Mouse (Mus musculus) heart, postnatal 0 days (tissue): ENCODE results near the gene Thada. TPM values are rescaled to one million over a fixed set of nuclear protein-coding genes. Genes with fewer than 3 reads are reported as not detected.

ENCODE experiments used
- ATAC-seq: fragments of 200-750 bp; cut with Nextera tagmentation; 2 replicates; pipeline ENCODE4 v1.8.0; 2017; ENCODE audit warnings: low read depth, moderate number of reproducible peaks, moderate library complexity; ENCODE audit not compliant: insufficient read depth
- DNase-seq: peaks from one replicate; pipeline ENCODE4 v3.0.0-alpha.2; 2016; ENCODE audit warnings: low spot score
- H3K27ac ChIP-seq: fragments of 300-500 bp; sonication (generic); 2 replicates; pipeline ENCODE4 v1.5.1; 2014; ENCODE audit warnings: low read depth, mild to moderate bottlenecking
- H3K27me3 ChIP-seq: fragments of 300-500 bp; sonication (generic); 2 replicates; pipeline ENCODE4 v1.6.1; 2014; ENCODE audit warnings: low read length, mixed read lengths; ENCODE audit not compliant: control insufficient read depth, insufficient read depth
- H3K36me3 ChIP-seq: fragments of 300-500 bp; sonication (generic); replicated peaks from 2 replicates; pipeline ENCODE4 v1.6.1; 2014; ENCODE audit warnings: low read length, mixed read lengths; ENCODE audit not compliant: control insufficient read depth, insufficient read depth
- H3K4me1 ChIP-seq: fragments of 300-500 bp; sonication (generic); 2 replicates; pipeline ENCODE4 v1.6.1; 2014; ENCODE audit warnings: antibody characterized with exemption; ENCODE audit not compliant: control insufficient read depth, insufficient read depth
- H3K4me2 ChIP-seq: fragments of 300-500 bp; sonication (generic); 2 replicates; pipeline ENCODE4 v1.6.1; 2014; ENCODE audit warnings: low read depth, mild to moderate bottlenecking, low read length, moderate library complexity
- H3K4me3 ChIP-seq: fragments of 300-500 bp; sonication (generic); 2 replicates; pipeline ENCODE4 v1.5.1; 2014; ENCODE audit warnings: low read depth, low read length
- H3K9ac ChIP-seq: fragments of 300-500 bp; sonication (generic); replicated peaks from 2 replicates; pipeline ENCODE4 v1.6.1; 2014; ENCODE audit warnings: low read depth, low read length, mixed read lengths
- H3K9me3 ChIP-seq: fragments of 300-500 bp; sonication (generic); replicated peaks from 2 replicates; pipeline ENCODE4 v1.6.1; 2016; ENCODE audit warnings: low read length; ENCODE audit not compliant: control insufficient read depth
- CTCF ChIP-seq: IDR thresholded peaks from 2 replicates; pipeline ENCODE4 v1.5.1; 2016; ENCODE audit warnings: antibody characterized with exemption, control low read depth, low read depth
- EP300 ChIP-seq: IDR thresholded peaks from 2 replicates; pipeline ENCODE4 v1.6.1; 2016; ENCODE audit warnings: antibody characterized with exemption, low read depth
- WGBS: fragments of 180-500 bp; shearing (Covaris S2); extraction: QIAGEN DNeasy Blood & Tissue Kit; methylation state at CpG from one replicate; pipeline ENCODE4 v1.1.7; 2014; 5-methylcytosine and 5-hydroxymethylcytosine counted together
- polyA plus RNA-seq: library from polyadenylated mRNA; unstranded; fragments of >200 nt; fragmentation: Nextera tagmentation; extraction: Ambion mirVana; gene quantifications from 2 replicates; pipeline ENCODE4 v1.2.1, GENCODE M21; 2015
- total RNA-seq: library from RNA; depleted of rRNA; stranded (reverse); fragments of >200 nt; gene quantifications from 2 replicates; pipeline ENCODE4 v1.2.3, GENCODE M21; 2014; ENCODE audit warnings: low replicate concordance

Gene Thada
- total and polyA plus RNA-seq, 2 experiments from 2014 or later, result 2.4 to 12.6 TPM

DNA sequence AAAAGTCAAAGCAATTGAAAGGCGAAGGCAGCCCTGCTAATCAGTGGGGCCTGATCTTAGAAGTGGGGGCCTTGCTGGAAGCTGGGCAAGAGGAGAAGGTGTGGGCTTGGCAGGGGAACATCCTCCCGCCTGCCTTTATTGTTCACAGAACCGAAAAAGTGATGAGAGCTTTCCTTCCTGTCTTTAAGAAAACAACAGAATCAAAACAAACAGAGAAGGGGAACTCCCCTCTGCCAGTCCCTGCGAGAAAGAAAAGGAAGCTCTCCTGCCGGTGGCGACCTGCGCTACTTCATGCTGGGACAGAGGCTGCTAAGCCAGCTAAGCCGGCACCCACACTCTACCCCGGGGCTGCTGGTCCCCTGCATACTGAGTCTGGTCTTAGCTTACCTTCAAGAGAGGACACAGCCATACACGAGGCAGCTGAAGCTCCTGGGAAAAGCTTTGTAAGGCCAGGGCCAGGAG, 320.1 kb downstream of the Thada start:
- Histone ChIP-seq H3K9ac (no peak overlapping the region), H3K27me3 (no peaks in the 10 kb centered on the region), H3K4me1 (peaks cover 22% of the 10 kb centered on the region), H3K27ac (peak overlapping the region; percentile 76), H3K9me3 (no peaks in the 10 kb centered on the region), H3K4me2 (no peak overlapping the region), H3K36me3 (no peaks in the 10 kb centered on the region), H3K4me3 (no peak overlapping the region)
- ATAC-seq (no peak), DNase-seq (peak; percentile 51)
- WGBS, result 36% methylated on average over 10 of the region's 10 CpGs
- TF ChIP-seq CTCF (no peak), EP300 (no peak)

DNA sequence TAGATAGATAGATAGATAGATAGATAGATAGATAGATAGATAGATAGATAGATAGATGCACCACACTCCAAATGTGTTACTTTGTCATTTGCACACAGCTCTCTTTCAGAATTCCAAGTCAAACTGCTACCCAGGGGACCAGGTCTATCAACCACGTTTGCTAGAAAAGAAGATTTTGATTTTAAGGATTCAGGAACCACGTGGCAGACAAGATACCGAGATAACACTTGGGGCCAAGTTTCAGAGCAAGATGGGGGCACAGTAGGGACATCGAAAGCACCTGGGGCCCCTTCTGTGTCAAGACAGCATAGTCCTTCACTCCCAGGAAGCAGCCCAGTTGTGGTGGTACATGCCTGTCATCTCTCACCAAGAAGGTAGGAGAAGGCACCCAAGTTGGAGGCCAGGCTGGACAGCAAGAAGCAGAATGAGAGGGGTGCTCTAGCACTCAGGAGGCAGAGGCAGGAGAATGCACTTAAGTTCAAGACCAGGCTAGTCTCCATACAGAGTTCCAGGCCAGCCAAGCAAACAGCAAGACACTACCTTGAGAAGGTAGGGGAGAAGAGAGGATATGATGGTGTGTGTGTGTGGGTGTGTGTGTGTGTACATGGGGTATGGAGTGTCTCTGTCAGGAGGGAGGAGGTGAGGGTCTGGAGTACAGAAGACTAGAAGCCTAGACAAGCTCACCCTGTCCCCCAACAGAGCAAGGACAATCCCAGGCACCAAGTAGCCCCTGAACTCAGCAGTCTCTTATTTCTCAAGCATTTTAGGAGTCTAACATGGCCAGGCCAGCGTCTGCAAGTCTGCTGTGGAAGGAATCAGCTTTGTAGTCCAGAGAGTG, 321.0 kb downstream of the Thada start:
- Histone ChIP-seq H3K9me3 (no peaks in the 10 kb centered on the region), H3K27ac (peak overlapping the region; percentile 76), H3K4me1 (peaks cover 29% of the 10 kb centered on the region), H3K9ac (no peak overlapping the region), H3K4me3 (no peak overlapping the region), H3K27me3 (no peaks in the 10 kb centered on the region), H3K36me3 (no peaks in the 10 kb centered on the region), H3K4me2 (no peak overlapping the region)
- 69% methylated on average over 5 of the region's 5 CpGs for WGBS
- no peak for DNase-seq
- TF ChIP-seq EP300 (no peak), CTCF (no peak)
- ATAC-seq, result no peak

DNA sequence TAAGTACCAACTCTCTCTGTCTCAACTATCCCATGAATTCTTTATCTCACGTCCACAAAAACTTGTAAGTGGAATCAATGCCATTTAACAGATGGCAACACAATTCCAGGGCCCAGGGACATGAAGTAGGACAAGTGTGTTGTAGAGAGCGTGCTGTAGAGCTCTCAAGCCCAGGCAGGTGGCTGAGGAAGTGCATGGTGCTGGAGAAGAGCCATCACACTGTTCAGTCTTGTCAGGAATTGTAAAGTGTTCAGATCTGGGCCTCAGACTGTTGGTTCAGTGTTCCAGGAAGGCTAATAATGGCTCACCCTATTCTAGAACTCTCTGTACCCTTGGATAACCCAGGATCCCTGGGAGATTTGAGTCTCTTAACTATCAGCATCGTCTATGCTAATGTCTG, 321.9 kb downstream of the Thada start:
- WGBS, result 85% methylated on average over 3 of the region's 3 CpGs
- H3K36me3 ChIP-seq, result no peaks in the 10 kb centered on the region
- peaks cover 27% of the 10 kb centered on the region for H3K4me1 ChIP-seq
- DNase-seq, result no peak
- no peak overlapping the region for H3K4me2 ChIP-seq
- no peak overlapping the region for H3K9ac ChIP-seq
- H3K27ac ChIP-seq, result no peak overlapping the region
- TF ChIP-seq EP300, result no peak
- TF ChIP-seq CTCF, result no peak
- H3K4me3 ChIP-seq, result no peak overlapping the region
- no peaks in the 10 kb centered on the region for H3K27me3 ChIP-seq
- no peak for ATAC-seq
- H3K9me3 ChIP-seq, result no peaks in the 10 kb centered on the region

DNA sequence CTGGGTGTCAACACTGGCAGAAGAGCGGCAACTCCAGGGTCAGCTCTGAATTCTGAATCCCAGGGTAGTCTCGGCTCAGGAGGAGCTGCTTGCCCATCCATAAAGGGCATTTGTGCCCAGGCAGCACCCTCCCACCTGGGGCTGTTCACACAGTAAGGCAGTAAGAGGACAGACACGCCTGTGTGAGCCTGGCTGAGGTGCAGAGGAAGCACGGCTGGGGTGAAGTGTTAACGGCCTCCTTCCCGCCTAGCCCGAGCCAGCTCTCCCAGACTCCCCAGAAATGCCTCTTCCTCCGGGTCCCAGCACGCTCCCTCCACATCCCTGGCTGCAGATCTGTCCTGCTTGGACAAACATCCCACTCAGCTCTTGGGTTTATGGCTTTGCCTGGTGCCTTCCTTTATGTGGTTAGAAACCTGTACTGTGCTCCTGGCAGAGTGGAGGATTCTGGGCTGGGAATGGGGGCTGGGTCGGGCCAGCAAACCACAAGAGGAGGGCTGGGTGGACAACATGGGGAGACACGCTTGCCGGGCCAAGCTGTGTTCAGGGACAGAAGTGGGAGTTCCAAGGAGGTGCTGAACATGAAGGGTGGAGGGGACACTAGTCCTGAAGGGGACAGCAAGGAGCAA, 322.7 kb downstream of the Thada start:
- H3K9ac ChIP-seq, result no peak overlapping the region
- DNase-seq, result no peak
- TF ChIP-seq CTCF (no peak), EP300 (no peak)

DNA sequence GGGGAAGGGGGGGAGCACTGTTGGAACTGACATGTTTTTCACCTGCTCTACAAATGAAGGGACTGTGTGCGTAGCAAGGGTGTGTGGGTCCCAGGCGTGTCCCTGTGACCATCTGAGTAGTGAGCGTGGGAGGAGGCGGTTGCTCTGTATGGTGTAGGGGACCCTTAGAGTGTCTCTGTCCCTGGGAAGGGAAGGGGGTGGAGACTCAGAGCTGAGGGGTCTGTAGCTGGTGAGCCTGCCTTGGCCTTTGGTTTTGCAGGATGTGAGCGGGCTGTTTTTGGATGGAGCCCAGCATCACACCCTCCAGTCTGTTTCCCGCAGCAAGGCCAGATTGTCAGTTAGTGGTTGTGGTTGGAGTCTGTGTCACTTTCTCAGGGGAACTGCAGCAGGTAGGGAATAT, 324.3 kb downstream of the Thada start:
- TF ChIP-seq EP300, result no peak
- no peak for TF ChIP-seq CTCF
- H3K27ac ChIP-seq, result peak overlapping the region; percentile 83
- no peaks in the 10 kb centered on the region for H3K27me3 ChIP-seq
- no peaks in the 10 kb centered on the region for H3K9me3 ChIP-seq
- no peaks in the 10 kb centered on the region for H3K36me3 ChIP-seq
- H3K9ac ChIP-seq, result no peak overlapping the region
- 59% methylated on average over 6 of the region's 6 CpGs for WGBS
- H3K4me3 ChIP-seq, result no peak overlapping the region
- no peak overlapping the region for H3K4me2 ChIP-seq
- ATAC-seq (peak; percentile 69), DNase-seq (no peak)
- H3K4me1 ChIP-seq, result peaks cover 27% of the 10 kb centered on the region

More for the DNA sequence above, 322.7 kb downstream of the Thada start:
- no peak for ATAC-seq
- no peaks in the 10 kb centered on the region for H3K36me3 ChIP-seq
- WGBS, result 40% methylated on average over 12 of the region's 12 CpGs
- H3K4me3 ChIP-seq, result no peak overlapping the region
- H3K27ac ChIP-seq, result 0 out of 2 replicates have a peak overlapping the region, but pooled peaks have one; percentile 83
- no peaks in the 10 kb centered on the region for H3K9me3 ChIP-seq
- H3K27me3 ChIP-seq, result no peaks in the 10 kb centered on the region
- no peak overlapping the region for H3K4me2 ChIP-seq
- H3K4me1 ChIP-seq, result peaks cover 23% of the 10 kb centered on the region; the same call in 1 of the 2 replicates
